Mouse (Mus musculus) fat pad, adult 2 months (tissue): ENCODE measurements around the gene Iqca.

Source experiments
- DNase-seq: peaks from one replicate; pipeline ENCODE4 v3.0.0-alpha.2; 2011; ENCODE audit warnings: low read depth, low spot score; ENCODE audit errors: extremely low read depth

The Iqca gene

GRCm38 (mm10) chr1:90071812-90072580 lies 81.2 kb downstream of the Iqca start:
- DNase-seq: no peak

GRCm38 (mm10) chr1:90060599-90060998 lies 92.6 kb downstream of the Iqca start:
- DNase-seq: no peak

- DNase-seq: no peak
These were observed 93.1 kb downstream of the Iqca start for GRCm38 (mm10) chr1:90060054-90060453.

- DNase-seq: no peak
These were observed 98.2 kb downstream of the Iqca start for GRCm38 (mm10) chr1:90054991-90055390.

- no peak for DNase-seq
These were observed 101.9 kb downstream of the Iqca start for GRCm38 (mm10) chr1:90051347-90051746.

GRCm38 (mm10) chr1:90050046-90050739 lies 103.0 kb downstream of the Iqca start:
- no peak for DNase-seq

- no peak for DNase-seq
These were observed 124.9 kb downstream of the Iqca start for GRCm38 (mm10) chr1:90028305-90028704.

GRCm38 (mm10) chr1:90026945-90027344 lies 126.3 kb downstream of the Iqca start:
- DNase-seq: no peak

- DNase-seq: no peak
These were observed 132.9 kb downstream of the Iqca start for GRCm38 (mm10) chr1:90020336-90020735.

- no peak for DNase-seq
These were observed 135.1 kb downstream of the Iqca start for GRCm38 (mm10) chr1:90018071-90018470.

GRCm38 (mm10) chr1:90014446-90014845 lies 138.8 kb downstream of the Iqca start, which contains the start of gene Asb18:
Asb18 (minus strand) TSS chr1:90014666.
- no peak for DNase-seq

GRCm38 (mm10) chr1:90013273-90013672 lies 139.9 kb downstream of the Iqca start:
- no peak for DNase-seq

- no peak for DNase-seq
These were observed 140.4 kb downstream of the Iqca start for GRCm38 (mm10) chr1:90012850-90013249.

- no peak for DNase-seq
These were observed 141.0 kb downstream of the Iqca start for GRCm38 (mm10) chr1:90012168-90012567.

- no peak for DNase-seq
These were observed 143.1 kb downstream of the Iqca start for GRCm38 (mm10) chr1:90010077-90010476.

- DNase-seq: no peak
These were observed 144.0 kb downstream of the Iqca start for GRCm38 (mm10) chr1:90009188-90009587.

GRCm38 (mm10) chr1:90006666-90007065 lies 146.5 kb downstream of the Iqca start:
- DNase-seq: no peak

GRCm38 (mm10) chr1:90000981-90001380 lies 152.2 kb downstream of the Iqca start:
- no peak for DNase-seq

- DNase-seq: no peak
These were observed 153.3 kb downstream of the Iqca start for GRCm38 (mm10) chr1:89999858-90000257.

- no peak for DNase-seq
These were observed 154.5 kb downstream of the Iqca start for GRCm38 (mm10) chr1:89998696-89999095.

- no peak for DNase-seq
These were observed 155.1 kb downstream of the Iqca start for GRCm38 (mm10) chr1:89998076-89998475.

GRCm38 (mm10) chr1:89992256-89992655 lies 160.9 kb downstream of the Iqca start:
- no peak for DNase-seq
